Mouse (Mus musculus) erythroid progenitor cell, adult 5-6 weeks (primary cell): ENCODE data around the gene Tmem245. TPM values are rescaled to one million over a fixed set of nuclear protein-coding genes. Genes with fewer than 3 reads are reported as not detected.
"Not testable (repeated sequence)": the region's sequence is repeated elsewhere in the genome, so short reads cannot be mapped to it uniquely, and the experiment has no call there.

Experiments used
- ATAC-seq: replicated peaks from 2 replicates; pipeline ENCODE4 v1.8.0; 2016; ENCODE audit warnings: moderate number of reproducible peaks, mild to moderate bottlenecking, moderate TSS enrichment, inconsistent platforms; ENCODE audit not compliant: poor library complexity, low FRiP score, severe bottlenecking
- total RNA-seq, 2 experiments: library from RNA; stranded (forward) in 1 of 2; stranded (reverse) in 1 of 2; fragments of 150-400 nt in 1 of 2; fragments of 186-747, 209-891 nt in 1 of 2; gene quantifications; 2 replicates each; pipeline versions ENCODE4 v1.2.3 to v1.2.4; 2015 to 2017; ENCODE audit warnings: low replicate concordance in 2 of 2

Gene Tmem245
- total RNA-seq, 2 experiments from 2014 or later = 0.68 to 7.5 TPM

DNA sequence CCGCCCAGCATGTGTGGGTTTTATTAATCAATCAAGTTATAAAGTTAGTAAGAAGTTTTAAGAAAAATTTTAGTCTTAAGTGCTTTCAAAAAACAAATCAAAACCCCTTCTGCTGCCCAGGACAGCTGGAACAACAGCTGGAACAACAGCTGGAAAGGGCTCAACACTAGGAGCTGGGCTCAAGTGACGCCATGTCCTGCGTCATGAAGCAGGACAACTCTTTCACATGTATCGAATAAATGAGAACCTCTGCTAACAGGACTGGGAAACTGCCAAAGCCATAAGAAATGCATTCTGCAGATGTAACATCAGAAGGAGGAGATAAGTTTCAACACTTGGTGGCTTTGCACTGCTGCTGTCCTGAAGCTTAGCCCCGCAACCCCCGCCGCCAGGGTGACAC lies 68.3 kb downstream of the Tmem245 start:
- no peak for ATAC-seq

DNA sequence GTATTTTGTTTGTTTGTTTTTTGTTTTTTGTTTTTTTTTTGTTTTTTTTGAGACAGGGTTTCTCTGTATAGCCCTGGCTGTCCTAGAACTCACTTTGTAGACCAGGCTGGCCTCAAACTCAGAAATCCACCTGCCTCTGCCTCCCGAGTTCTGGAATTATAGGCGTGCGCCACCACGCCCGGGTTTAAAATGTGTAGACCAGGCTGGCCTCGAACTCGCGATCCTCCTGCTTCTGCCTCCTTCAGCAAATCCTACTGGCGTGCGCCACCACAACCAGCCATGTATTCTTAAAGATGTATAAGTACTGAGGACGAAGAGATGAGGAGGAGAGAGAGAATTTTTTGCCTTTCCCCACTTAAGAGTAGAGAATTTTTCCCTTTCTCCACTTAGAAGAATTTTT lies 76.7 kb downstream of the Tmem245 start:
- not testable (repeated sequence) for ATAC-seq

DNA sequence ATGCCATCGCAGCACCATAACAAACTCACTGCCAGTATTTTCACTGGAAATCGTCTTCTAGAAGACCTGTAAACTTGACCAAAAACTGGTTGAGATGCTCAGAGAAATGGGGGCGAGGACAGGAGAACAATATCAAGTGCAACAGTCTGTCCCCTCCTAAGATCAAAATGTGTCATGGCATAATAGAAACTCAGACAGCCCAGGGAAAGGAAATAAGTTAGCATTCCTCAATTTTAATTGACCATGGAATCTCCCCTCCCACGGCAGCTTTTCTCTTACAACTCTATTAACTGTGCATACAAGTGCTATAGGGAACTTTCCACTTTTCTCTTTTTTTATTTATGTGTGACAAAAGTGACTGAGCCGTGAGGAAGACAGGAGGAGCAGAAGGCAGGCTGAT lies 79.5 kb downstream of the Tmem245 start:
- ATAC-seq = no peak

DNA sequence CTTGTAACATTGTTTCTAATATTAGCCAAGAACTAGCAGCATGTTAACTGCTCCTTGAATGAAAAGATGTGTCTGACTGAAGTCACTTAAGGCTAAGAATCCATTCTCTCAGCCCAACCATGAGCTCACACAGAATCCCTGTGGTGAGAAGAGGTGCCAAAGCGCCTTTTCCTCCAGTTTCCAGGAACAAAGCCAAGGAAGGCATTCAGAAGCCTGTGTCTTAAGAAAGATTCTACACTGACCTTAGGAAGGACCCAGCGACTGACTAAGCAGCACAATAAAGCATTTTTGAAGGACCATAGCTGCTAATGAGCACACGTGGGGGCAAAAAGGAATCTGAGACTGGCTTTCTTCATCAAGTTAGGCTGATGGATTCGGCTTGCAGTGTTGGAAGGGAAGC lies 81.3 kb downstream of the Tmem245 start:
- no peak for ATAC-seq

DNA sequence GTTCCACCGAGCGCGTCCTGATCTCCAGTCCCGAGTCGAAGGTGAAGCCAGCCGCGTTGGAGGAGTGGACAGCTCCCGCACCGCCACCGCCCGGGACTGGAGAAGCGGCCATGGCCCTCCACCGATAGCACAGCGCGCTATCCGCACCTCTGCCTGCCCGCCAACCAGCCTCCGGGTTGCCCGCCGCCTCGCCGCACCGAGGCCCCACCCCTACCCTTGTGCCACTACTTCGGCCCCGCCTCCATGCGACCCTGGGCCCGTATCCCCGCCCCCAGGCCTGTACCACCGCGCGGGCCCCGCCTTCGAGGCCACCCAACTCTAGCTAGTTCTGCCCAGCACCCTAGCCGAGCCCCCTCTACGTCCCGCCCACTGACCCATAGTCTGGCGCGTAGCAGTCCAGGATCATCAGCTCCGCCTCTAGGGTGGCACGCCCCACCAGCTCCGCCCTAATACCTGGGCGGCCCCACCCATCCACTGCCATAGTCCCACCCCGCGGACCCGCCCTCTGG lies 82.2 kb downstream of the Tmem245 start, which contains the start of gene Ctnnal1:
Ctnnal1 (minus strand) TSS at position 186 of the 509 bp plus-strand sequence.
- ATAC-seq = peak; percentile 76

DNA sequence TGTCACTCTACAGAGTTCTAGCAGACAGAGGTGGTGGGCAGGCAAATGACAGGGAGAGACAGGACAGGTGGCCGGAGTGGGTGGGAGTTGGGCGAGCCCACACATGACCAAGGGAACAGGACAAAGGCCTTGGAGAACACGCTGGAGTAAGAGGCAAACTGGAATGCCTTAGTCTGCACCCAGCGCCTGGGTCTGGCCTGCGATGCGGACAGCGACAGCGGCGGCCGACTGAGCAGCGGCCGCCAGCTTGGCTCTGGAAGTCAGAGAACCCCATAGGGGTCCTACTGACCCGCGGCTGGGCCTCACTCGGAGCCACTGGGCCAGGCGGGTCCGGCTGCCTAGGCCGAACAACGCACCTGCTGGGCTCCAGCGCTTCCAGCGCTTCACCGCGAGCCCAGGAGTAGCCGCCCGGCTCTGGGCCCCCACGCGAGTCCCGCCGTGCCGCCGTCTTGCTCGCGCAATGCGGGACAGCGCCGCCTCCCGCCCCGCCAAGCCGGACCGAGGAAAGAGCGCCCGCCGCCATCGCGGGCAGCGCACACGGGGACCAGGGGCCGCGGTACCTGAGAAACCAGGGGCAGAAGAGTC lies 82.7 kb downstream of the Tmem245 start:
- no peak for ATAC-seq

DNA sequence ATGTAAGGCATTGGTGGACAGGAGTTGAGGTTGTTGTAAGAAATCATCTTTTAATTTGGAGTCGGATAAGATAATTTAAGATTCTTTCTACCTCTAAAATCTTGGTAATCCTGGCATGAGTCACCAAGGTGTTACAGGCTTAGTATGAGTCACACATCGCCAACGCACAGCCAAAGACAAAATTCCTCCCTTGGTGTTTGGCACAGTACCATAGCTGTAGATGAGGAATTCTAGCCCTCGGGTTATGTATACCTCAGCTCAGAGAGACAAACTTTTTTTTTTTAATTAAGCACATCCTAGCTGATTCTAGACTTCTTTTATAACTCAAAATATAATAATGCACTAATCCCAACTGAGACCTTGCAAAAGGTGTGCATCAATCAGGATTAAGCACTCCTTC lies 83.2 kb downstream of the Tmem245 start:
- no peak for ATAC-seq

DNA sequence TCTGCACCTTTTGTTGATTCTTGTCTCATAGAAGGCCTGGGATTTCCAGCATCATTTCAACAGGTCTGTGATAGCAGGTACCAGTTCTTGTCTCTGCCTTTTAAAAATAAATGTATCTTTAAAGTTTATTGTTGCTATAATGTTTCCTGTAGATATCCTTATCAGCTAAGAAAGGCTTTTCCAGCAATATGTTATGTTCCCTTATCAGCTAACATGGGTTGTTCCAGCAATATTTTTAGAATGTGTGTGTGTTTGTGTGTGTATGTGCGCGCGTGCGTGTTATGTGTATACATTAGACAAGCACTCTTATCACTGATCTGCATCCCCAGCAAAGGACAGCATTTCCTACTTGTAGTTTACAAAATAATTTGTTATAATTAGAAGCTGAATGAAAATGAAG lies 85.7 kb downstream of the Tmem245 start:
- ATAC-seq = no peak

DNA sequence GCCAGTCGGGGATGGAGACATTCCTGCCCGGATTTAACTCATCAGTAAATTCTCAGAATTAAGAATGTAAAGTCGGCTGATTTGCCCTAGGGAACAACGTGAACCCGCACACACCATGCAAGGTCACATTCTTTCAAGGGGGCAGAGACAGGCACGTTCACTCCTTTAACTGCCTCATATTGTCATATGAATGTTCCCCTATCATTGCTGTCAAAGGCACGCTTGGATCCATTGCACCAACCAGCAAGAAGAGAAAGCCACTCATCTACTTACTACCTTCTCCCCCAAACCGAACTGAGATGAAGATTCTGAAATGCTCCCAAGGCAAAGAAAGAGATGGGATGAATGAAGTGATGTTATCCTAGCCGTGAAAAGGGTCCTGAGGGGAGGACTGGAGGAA lies 88.5 kb downstream of the Tmem245 start:
- ATAC-seq = no peak

DNA sequence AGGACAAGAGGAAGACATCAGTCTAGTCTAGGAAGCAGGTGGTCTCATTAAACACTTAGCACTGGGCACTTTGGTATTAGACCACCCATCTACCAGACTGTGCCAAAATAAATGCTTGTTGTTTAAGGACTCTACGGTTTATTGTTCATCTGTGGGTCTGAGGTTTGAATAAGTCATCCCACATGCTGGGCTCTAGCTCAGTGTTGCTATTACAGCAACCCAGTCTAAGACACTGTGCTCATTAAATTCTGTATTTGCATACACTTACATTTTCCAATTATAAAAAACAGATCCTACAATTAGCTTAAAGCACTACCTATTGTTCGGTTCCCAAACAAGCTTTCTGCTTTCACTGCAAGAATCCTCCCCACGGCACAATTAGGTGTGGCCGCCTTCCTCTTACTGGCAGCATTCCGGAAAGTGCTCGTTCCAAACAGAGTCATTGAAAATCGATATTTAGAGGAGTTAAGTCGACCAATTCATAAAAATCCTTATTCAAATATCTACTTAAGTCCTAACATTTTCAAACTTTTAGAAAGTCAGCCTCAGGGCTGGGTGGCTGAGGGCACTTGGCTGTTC lies 90.8 kb downstream of the Tmem245 start:
- ATAC-seq = no peak

DNA sequence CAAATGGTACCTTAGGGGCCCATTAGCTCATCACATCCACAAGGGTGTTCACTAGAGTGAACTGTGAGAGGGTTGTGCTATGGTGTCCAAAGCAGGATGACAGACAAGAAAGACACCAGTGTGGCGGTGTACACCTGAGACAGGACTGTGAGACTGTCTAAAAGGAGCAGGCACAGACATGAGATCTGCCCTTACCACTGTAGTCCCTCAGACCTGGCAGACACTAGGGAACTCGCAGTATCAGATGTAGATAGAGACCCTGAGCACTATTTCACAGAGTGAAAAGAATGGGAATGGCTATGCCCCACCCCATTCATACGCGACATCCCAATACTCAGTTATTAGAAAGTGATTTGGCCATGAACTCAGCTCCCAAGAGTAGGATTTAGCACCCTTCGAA lies 91.3 kb downstream of the Tmem245 start:
- no peak for ATAC-seq

DNA sequence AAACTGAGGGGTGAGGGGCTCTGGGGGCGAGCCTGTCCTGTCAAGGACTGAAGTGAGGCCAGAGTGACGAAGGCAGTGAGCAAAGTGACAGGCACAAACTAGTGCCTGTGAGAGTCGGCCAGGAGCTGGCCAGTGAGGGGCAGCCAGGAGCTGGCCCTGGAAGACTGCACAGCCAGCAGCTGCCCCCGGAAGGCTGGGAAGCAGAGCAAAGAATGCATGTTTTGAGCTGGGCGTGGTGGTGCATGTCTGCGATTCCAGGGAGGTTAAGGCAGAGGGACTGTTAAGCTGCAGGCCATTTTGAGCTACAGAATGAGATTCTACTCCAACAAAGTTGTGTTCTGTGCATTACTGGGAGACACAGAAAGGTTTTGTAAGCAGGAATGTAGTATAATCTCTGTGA lies 96.5 kb downstream of the Tmem245 start:
- no peak for ATAC-seq

DNA sequence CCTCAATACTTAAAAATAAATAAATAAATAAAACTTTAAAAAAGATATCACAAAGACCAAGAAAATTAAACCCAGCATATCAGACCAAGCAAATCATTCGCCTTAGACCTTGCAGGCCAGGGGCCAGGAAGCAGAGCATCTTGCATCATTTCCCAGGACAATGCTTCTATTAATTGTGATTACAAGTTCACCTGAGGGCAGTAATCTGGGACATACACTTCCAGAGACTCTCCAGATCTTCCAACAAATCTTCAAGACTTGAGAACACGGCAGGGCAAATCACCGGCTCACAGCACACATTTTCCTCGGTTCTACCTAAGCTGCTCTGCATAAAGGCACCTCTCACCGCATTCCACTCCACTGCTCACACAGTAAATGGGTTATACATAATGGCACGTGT lies 99.2 kb downstream of the Tmem245 start:
- ATAC-seq = no peak

DNA sequence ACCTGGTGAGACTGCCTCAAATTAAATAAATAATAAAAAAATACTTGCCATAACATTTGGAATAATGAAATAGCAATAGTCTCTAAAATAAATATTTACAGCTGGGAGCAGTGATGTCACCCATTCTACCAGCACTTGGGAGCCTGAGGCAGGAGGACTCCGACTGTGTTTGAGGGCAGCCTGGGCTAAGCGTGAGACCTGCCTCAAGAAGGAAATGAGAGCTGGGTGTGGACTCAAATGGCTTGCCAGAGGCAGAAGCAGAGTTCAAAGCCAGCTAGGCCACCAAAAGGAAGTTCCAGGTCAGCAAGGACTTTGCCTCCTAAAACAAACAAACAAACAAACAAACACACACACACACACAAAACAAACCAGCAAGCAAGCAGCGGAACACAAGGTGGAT lies 99.8 kb downstream of the Tmem245 start:
- ATAC-seq = no peak

DNA sequence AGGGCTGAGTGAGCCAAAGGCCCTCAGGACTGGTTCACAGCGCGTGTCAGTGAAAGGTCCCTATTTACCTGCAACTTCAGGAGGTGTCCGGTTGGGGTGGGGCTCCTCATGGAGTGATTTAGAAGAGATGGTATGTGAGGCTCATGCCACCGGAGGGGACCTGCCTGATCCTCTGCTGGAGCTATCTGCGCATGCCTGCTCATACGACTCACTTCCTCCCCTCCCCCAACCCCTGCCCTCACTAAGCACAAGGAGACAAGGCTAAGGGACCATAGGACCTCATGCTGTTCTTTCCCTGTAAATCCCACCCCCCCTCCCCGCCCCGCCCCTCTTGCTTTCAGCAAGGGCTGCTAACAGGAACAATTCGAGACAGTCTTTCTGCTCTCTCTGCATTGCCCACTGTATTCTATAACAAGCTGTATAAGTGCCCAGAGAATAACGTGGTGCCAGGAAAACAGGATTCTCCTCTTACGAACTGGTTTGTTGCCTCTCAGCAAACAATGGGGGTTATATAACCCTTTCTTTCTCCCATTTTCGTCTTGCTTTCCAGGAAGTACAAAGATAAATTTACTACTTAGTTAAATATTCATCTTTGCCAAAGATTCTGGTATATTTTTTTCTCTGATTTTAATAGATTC lies 101.2 kb downstream of the Tmem245 start:
- ATAC-seq = no peak

DNA sequence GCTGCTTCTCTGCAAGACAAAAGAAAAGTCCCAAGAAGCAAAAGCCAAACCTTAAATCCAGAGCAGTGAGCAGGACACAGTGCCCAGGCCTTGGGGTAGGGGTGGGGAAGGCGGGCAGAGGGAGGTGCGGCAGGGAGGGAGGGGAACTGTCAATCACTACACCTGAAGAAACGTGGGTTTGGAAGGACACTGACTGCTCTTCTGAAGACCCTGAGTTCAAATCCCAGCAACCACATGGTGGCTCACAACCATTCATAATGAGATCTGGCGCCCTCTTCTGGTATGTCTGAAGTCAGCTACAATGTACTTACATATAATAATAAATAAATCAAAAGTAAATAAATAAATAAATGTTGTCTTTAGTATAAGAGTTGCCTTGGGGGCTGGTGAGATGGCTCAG lies 102.3 kb downstream of the Tmem245 start:
- no peak for ATAC-seq

DNA sequence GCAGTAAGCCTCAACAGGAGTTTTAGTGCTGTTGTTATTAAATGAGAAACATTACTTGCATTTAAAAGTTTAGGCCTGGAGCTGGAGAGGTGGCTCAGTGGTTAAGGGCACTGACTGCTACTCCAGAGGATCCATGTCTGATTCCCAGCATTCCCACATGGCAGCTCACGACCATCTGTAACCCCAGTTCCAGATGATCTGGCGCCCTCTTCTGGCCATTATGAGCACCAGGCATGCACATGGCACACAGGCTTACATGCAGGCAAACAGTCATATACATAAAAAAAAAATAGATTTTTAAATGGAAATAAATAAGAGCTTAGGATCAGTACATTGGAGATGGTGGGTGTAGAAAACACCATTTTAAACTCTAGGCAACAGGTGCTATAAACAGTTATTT lies 103.3 kb downstream of the Tmem245 start:
- ATAC-seq = no peak

DNA sequence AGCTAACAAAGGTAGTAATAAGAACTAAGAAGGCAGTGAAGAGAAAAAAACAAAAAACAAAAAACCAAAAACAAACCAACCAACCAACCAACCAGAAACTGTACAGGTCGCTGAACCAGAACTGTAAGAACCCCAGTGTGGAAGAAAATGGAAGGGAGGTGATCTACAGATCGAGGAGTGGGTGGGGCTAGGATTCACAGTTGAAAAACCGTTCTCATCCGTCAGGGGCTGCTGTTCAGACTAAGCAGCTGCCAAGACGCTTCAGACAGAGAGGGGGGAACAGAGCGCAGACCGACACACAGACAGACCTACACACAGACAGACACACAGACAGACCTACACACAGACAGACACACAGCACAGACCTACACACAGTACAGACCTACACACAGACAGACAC lies 104.7 kb downstream of the Tmem245 start:
- ATAC-seq = no peak

DNA sequence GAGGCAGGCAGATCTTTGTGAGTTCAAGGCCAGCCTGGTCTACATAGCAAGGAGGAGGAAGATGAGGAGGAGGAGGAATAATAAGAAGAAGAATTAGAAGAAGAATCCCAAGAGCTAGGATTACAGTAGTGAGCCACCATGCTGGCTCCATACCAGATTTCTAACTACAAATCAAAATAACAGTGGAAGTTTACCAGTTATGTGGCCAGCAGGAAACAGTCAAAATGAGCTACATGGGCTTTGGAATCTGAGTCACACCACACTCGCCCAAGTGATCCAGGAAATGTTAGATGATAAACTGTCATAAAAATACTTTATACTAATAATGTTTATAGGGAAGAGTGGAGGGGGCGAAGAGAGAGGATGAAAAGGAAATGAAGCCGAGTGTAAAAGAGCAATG lies 106.9 kb downstream of the Tmem245 start:
- no peak for ATAC-seq

DNA sequence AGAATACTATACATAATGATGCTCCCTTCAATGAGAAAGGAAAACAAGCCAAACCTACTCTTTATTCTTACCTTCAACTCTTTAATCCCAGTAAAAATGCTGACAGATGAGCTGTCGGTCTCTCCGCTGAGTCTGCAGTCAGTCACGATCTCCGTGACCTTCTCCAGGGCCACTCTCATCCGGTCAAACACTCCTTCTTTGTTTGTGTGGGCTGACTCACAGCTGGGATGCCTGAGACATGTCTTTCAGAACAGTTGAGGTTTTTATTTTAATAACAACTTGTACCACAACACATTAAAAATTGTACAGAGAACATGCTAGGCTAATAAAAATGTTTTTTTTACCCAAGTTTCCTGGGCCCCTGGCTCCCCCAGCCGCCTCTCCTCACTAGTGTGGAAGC lies 109.6 kb downstream of the Tmem245 start:
- no peak for ATAC-seq

DNA sequence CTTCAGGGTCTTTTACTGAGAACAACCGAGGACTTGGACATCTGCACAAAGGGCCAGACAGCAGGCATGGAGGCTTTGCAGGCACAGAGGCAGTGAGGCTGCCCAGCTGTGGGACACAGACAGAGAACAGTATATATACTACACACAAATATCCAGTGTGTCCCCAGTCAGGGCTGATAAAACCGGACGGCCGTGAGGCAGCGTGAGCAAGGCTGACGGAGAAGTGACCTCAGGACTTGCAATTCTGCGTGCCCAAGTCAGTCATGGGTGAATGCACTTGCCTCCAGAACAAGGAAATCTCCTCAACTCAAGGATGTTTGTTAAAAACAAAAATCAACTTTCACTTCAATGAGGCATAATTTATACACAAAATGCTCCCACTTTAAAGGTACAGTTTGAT lies 115.2 kb downstream of the Tmem245 start:
- no peak for ATAC-seq
